Mouse (Mus musculus) stomach, postnatal 0 days (tissue): ENCODE data around the gene Rab10. TPM values are rescaled to one million over a fixed set of nuclear protein-coding genes. Genes with fewer than 3 reads are reported as not detected.

ENCODE experiments used
- ATAC-seq: fragments of 200-750 bp; cut with Nextera tagmentation; 2 replicates; pipeline ENCODE4 v1.8.0; 2017; ENCODE audit not compliant: low FRiP score, low TSS enrichment
- DNase-seq: peaks from one replicate; pipeline ENCODE4 v3.0.0-alpha.2; 2016; ENCODE audit warnings: low spot score
- H3K27ac ChIP-seq: fragments of 300-500 bp; sonication (generic); replicated peaks from 2 replicates; pipeline ENCODE4 v1.5.1; 2014; ENCODE audit warnings: mild to moderate bottlenecking, control low read depth
- H3K27me3 ChIP-seq: fragments of 300-500 bp; sonication (generic); 2 replicates; pipeline ENCODE4 v1.6.1; 2014; ENCODE audit warnings: low read length; ENCODE audit not compliant: control insufficient read depth, insufficient read depth
- H3K36me3 ChIP-seq: fragments of 300-500 bp; sonication (generic); 2 replicates; pipeline ENCODE4 v1.6.1; 2014; ENCODE audit warnings: low read length, mixed read lengths; ENCODE audit not compliant: control insufficient read depth, insufficient read depth
- H3K4me1 ChIP-seq: fragments of 300-500 bp; sonication (generic); replicated peaks from 2 replicates; pipeline ENCODE4 v1.6.1; 2014; ENCODE audit warnings: antibody characterized with exemption; ENCODE audit not compliant: control insufficient read depth, insufficient read depth
- H3K4me2 ChIP-seq: fragments of 300-500 bp; sonication (generic); replicated peaks from 2 replicates; pipeline ENCODE4 v1.6.1; 2014; ENCODE audit warnings: low read depth, mild to moderate bottlenecking, control low read depth, moderate library complexity
- H3K4me3 ChIP-seq: fragments of 300-500 bp; sonication (generic); 2 replicates; pipeline ENCODE4 v1.5.1; 2014; ENCODE audit warnings: low read depth, low read length, control low read depth
- H3K9ac ChIP-seq: fragments of 300-500 bp; sonication (generic); 2 replicates; pipeline ENCODE4 v1.6.1; 2014; ENCODE audit warnings: mild to moderate bottlenecking, low read length, control low read depth, mixed read lengths
- H3K9me3 ChIP-seq: fragments of 300-500 bp; sonication (generic); 2 replicates; pipeline ENCODE4 v1.6.1; 2016; ENCODE audit warnings: low read length; ENCODE audit not compliant: control insufficient read depth
- CTCF ChIP-seq: IDR thresholded peaks from 2 replicates; pipeline ENCODE4 v1.5.1; 2016; ENCODE audit warnings: antibody characterized with exemption, low read depth, mild to moderate bottlenecking, moderate library complexity
- EP300 ChIP-seq: optimal IDR thresholded peaks from 2 replicates; pipeline ENCODE3; 2016; ENCODE audit warnings: antibody characterized with exemption
- WGBS: fragments of 180-500 bp; shearing (Covaris S2); extraction: QIAGEN DNeasy Blood & Tissue Kit; methylation state at CpG from one replicate; pipeline ENCODE4 v1.1.7; 2014; 5-methylcytosine and 5-hydroxymethylcytosine counted together
- polyA plus RNA-seq: library from polyadenylated mRNA; unstranded; fragments of >200 nt; fragmentation: Nextera tagmentation; extraction: Ambion mirVana; gene quantifications from 2 replicates; pipeline ENCODE4 v1.2.1, GENCODE M21; 2015

Gene Rab10
- polyA plus RNA-seq, 1 experiment from 2014 or later: 83.9 TPM

- H3K27ac ChIP-seq: no peak overlapping the region
- 68% methylated on average over 4 of the region's 4 CpGs for WGBS
- TF ChIP-seq CTCF: no peak
- TF ChIP-seq EP300: no peak
- no peak overlapping the region for H3K4me2 ChIP-seq
- ATAC-seq: no peak
- no peak overlapping the region for H3K9ac ChIP-seq
- H3K9me3 ChIP-seq: no peaks in the 10 kb centered on the region
- no peaks in the 10 kb centered on the region for H3K27me3 ChIP-seq
- H3K4me3 ChIP-seq: no peak overlapping the region
- no peaks in the 10 kb centered on the region for H3K36me3 ChIP-seq
- DNase-seq: no peak
- H3K4me1 ChIP-seq: no peaks in the 10 kb centered on the region
Measured at GRCm38 (mm10) chr12:3283829-3284440, 25.8 kb downstream of the Rab10 start.

DNA sequence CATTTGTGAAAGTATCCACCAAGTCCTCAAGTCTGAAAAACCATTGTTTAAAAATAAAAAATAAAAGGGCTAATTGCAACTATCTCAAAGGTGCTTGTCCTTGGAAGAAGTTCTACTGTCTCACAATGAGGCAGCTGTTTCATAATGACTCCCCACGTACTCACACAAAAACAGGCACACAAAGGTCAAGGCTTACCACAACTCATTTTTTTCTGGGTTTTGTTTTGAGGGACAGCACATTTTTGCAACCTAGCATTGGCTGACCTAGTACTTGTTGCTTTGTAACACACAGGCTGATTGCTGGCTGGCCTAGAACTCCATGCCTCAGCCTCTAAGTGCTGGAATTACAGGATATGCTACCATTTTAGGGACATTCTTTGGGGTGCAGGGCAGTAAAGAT lies 26.8 kb downstream of the Rab10 start:
- DNase-seq (no peak), ATAC-seq (no peak)
- no peaks in the 10 kb centered on the region for H3K4me1 ChIP-seq
- no peaks in the 10 kb centered on the region for H3K9me3 ChIP-seq
- H3K27me3 ChIP-seq: no peaks in the 10 kb centered on the region
- WGBS: 33% methylated on average over 1 of the region's 1 CpGs
- TF ChIP-seq EP300 (no peak), CTCF (no peak)
- no peaks in the 10 kb centered on the region for H3K36me3 ChIP-seq
- no peak overlapping the region for H3K27ac ChIP-seq
- no peak overlapping the region for H3K4me3 ChIP-seq
- H3K4me2 ChIP-seq: no peak overlapping the region
- H3K9ac ChIP-seq: no peak overlapping the region

DNA sequence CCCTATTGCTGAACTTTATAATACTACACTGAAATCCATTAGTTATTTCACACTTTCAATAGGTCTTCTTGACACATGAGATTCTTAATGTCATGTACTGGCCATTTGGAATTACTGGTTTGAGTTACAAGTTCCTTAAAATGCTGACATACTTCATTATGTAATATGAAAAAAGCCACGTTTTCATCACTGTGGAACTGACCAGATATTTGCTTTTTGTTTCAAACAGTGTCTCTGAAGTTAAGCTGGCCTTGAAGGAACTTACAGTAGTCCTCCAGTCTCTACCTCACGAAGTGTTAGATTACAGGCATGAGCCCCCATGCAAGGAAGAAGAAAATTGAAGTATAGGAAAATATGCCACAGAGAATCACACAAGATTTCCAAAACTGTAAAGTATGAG lies 27.2 kb downstream of the Rab10 start:
- TF ChIP-seq EP300: no peak
- TF ChIP-seq CTCF: no peak
- no peak overlapping the region for H3K9ac ChIP-seq
- WGBS: 77% methylated on average over 2 of the region's 2 CpGs

GRCm38 (mm10) chr12:3278880-3279339 lies 30.9 kb downstream of the Rab10 start:
- TF ChIP-seq EP300: no peak
- no peak for TF ChIP-seq CTCF
- Histone ChIP-seq H3K27me3 (no peaks in the 10 kb centered on the region), H3K4me1 (no peaks in the 10 kb centered on the region), H3K9me3 (no peaks in the 10 kb centered on the region), H3K4me2 (no peak overlapping the region), H3K4me3 (no peak overlapping the region), H3K36me3 (no peaks in the 10 kb centered on the region), H3K27ac (no peak overlapping the region), H3K9ac (no peak overlapping the region)
- DNase-seq (no peak), ATAC-seq (no peak)
- WGBS: 57% methylated on average over 2 of the region's 2 CpGs

More for the DNA sequence above, 27.2 kb downstream of the Rab10 start:
- H3K9me3 ChIP-seq: no peaks in the 10 kb centered on the region
- DNase-seq (no peak), ATAC-seq (no peak)
- no peaks in the 10 kb centered on the region for H3K27me3 ChIP-seq
- H3K36me3 ChIP-seq: no peaks in the 10 kb centered on the region
- H3K4me1 ChIP-seq: no peaks in the 10 kb centered on the region
- no peak overlapping the region for H3K4me3 ChIP-seq
- no peak overlapping the region for H3K4me2 ChIP-seq
- no peak overlapping the region for H3K27ac ChIP-seq

DNA sequence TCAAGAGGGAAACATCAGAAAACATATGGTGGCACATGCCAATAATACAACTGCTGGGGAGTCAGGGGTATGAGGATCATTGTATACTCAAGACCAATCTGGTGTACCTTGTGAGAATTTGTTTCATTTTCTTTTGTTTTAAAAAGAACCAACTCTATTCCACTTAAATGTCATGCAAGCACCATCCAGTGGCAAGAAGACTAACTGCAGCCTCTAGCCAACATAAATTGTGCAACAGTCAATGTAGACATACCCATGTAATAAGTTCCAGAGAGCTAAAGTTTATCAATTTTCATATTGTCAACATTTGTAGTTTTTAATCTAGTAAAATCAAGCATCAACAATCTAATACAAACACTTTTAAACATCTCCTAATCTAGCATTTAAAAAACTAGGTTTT lies 39.0 kb downstream of the Rab10 start:
- no peak overlapping the region for H3K27ac ChIP-seq
- DNase-seq: no peak
- H3K4me3 ChIP-seq: no peak overlapping the region
- H3K4me2 ChIP-seq: no peak overlapping the region
- no peak for ATAC-seq
- H3K36me3 ChIP-seq: no peaks in the 10 kb centered on the region
- no peaks in the 10 kb centered on the region for H3K9me3 ChIP-seq
- TF ChIP-seq CTCF: peak; percentile 27; the same call in 1 of the 2 replicates
- TF ChIP-seq EP300: no peak
- no peaks in the 10 kb centered on the region for H3K4me1 ChIP-seq
- no peak overlapping the region for H3K9ac ChIP-seq
- H3K27me3 ChIP-seq: no peaks in the 10 kb centered on the region

DNA sequence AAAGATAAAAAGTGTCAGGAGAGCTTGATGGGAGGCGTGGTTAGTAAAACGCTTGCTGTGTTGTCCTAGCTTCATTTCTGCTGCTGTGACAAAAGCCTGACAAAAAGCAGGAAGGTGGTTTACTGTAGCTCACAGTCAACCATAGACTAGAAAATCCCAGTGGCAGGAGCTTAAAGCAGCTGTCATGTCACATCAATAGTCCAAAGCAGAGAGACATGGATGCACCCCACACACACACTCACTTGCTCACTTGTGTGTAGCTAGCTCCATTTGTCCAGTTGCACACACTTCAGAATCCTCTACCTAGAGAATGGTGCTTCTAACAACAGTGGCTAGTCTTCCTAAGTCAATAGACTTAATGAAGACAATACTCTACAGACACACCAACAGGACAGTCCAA lies 42.4 kb downstream of the Rab10 start:
- no peak overlapping the region for H3K27ac ChIP-seq
- no peak overlapping the region for H3K4me3 ChIP-seq
- TF ChIP-seq EP300 (no peak), CTCF (no peak)
- no peaks in the 10 kb centered on the region for H3K27me3 ChIP-seq
- no peak for DNase-seq
- H3K36me3 ChIP-seq: no peaks in the 10 kb centered on the region
- no peak for ATAC-seq
- no peak overlapping the region for H3K4me2 ChIP-seq
- no peak overlapping the region for H3K9ac ChIP-seq
- H3K4me1 ChIP-seq: no peaks in the 10 kb centered on the region
- WGBS: 89% methylated on average over 2 of the region's 2 CpGs
- no peaks in the 10 kb centered on the region for H3K9me3 ChIP-seq
